Mouse (Mus musculus) mouse trophoblast stem cell (cell line): ENCODE measurements around the gene Trmt6.

Experiments used
- in situ Hi-C, 2 experiments: fragments of 300-500 bp; cut with MseI, MboI; formaldehyde crosslinking; loops; 2 replicates in 1 of 2; 3 replicates in 1 of 2; pipeline ENCODE4 v1.15.1; 2025

Trmt6 gene

GRCm38 (mm10) chr2:132815608-132816314, at the start of gene Trmt6, which contains the start of gene Mcm8:
Gene Trmt6 (minus strand): TSS chr2:132816055.
Gene Mcm8 (plus strand): TSS chr2:132816141.
- in situ Hi-C loops, result no loop called here

GRCm38 (mm10) chr2:132863325-132863724, 47.5 kb upstream of the Trmt6 start:
- in situ Hi-C loops, result no loop called here

DNA sequence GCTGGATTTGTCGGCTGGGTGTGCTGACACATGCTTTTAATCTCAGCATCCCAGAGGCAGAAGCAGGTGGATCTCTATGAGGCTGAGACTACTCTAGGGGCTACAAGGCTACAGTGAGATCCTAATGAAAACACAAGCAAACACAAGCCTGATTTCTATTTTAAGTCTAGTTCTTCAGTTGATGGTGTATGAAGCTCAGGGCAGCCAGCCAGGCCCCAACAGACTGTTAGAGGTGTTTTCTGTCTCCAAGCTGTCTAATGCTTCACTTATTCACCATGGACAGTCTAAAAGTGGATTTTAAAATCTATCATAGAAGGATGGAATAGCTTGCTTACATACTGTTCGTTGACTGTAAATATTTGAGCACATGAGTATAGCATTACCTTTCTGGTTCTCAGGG, 45.6 kb upstream of the Trmt6 start:
- in situ Hi-C loops, result no loop called here

DNA sequence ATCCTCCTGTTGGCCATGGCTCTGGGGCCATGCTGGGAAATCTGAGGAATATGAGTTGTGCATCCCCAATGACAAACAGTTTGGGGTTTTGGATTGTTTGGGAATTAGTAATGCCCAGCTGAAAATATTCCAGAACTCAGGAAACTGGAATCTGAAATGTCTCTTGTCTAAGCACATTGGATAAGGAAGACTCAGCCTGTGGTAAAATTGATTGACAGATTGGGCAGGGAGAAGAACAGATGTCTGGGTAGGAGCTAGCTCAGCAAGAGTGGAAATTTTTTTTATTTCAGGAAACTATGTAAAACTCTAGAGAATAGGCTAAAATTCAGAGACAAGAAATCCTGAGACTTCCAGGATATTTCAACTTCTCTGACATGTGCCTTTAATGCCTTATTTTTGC, 44.6 kb upstream of the Trmt6 start:
- in situ Hi-C loops, result no loop called here

- in situ Hi-C loops, result no loop called here
These were observed 40.5 kb upstream of the Trmt6 start for GRCm38 (mm10) chr2:132856333-132856732.

GRCm38 (mm10) chr2:132853051-132853450, 37.2 kb upstream of the Trmt6 start:
- in situ Hi-C loops, result no loop called here

DNA sequence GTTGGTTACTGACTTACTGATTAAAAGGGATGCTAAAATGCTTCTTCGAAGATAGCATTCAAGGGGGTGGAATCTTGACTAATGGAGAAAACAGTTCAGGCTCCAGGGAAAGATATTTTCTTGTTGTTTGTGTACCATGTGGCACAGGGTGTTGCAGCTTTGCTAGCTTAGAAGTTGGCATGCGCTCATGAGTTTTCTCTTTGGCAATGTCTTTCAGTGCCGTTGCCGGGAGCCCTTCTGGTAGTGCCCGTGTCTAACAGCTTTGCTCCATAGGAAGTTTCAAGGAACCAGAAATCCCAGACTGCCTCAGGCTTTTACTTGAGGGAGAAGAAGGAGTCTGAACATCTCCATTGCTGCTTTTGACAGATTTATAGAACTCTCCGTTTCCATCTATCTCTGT, 33.3 kb upstream of the Trmt6 start:
- in situ Hi-C loops, result loop anchor here in 1 of 2 experiments (10.0 kb wide), 1 partner anchor 56 kb away; no protein-coding TSS in a partner anchor

GRCm38 (mm10) chr2:132848361-132848760, 32.5 kb upstream of the Trmt6 start:
- in situ Hi-C loops, result loop anchor here in 1 of 2 experiments (10.0 kb wide), 1 partner anchor 56 kb away; no protein-coding TSS in a partner anchor

DNA sequence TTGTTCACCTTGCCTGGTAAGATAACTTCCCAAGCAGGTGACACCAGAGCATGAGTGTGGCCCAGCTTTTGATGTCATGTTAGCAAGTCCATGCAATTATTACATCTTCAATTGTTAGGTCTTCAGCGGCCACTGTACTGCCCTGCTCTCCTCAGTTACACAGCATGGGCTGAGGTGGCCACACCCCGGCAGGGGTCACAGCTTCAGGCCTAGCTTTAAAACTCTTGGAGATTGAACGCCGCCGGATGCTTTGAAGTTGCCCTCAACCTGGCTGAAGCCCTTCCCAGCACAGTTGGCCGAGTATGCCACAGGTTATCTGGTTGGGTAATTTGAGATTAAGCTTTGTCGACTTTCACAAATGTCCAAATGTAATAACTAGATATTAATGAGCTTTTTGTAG, 31.7 kb upstream of the Trmt6 start:
- in situ Hi-C loops, result loop anchor here in 1 of 2 experiments (10.0 kb wide), 1 partner anchor 57 kb away; no protein-coding TSS in a partner anchor

GRCm38 (mm10) chr2:132846407-132847358, 30.8 kb upstream of the Trmt6 start, which contains the start of gene Crls1:
Gene Crls1 (plus strand): TSS chr2:132846666.
- in situ Hi-C loops, result loop anchor here in 1 of 2 experiments (10.0 kb wide), 1 partner anchor 58 kb away; no protein-coding TSS in a partner anchor

- in situ Hi-C loops, result loop anchor here in 1 of 2 experiments (10.0 kb wide), 1 partner anchor 64 kb away; no protein-coding TSS in a partner anchor
These were observed 25.2 kb upstream of the Trmt6 start for GRCm38 (mm10) chr2:132841071-132841470.

GRCm38 (mm10) chr2:132802976-132803375, 12.9 kb downstream of the Trmt6 start:
- in situ Hi-C loops, result no loop called here

GRCm38 (mm10) chr2:132794204-132794586, 21.7 kb downstream of the Trmt6 start:
- in situ Hi-C loops, result no loop called here

GRCm38 (mm10) chr2:132793441-132794203, 22.2 kb downstream of the Trmt6 start:
- in situ Hi-C loops, result no loop called here

DNA sequence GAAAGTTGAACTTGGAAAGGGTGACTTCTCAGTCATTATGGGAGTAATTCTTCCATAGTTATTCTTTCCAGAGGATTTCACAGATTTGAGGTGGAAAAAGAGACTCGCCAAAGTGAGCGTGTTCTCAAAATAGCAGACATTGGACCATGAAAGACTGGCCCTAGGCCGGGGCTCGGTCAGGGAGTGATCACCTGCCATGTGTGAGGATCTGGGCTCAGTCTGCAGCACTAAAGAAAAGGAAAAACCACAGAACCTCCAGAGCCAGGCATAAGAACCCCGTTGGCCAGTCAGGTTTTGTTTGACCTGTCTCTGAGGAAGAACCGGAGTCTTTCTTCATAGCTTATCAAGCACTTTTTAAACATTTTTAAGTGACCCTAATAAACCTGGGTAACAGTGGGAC, 31.8 kb downstream of the Trmt6 start:
- in situ Hi-C loops, result no loop called here

- in situ Hi-C loops, result no loop called here
These were observed 34.3 kb downstream of the Trmt6 start for GRCm38 (mm10) chr2:132781439-132782068.

- in situ Hi-C loops, result no loop called here
These were observed 34.9 kb downstream of the Trmt6 start, which contains the start of gene Chgb for GRCm38 (mm10) chr2:132780978-132781377. Gene Chgb (plus strand): TSS chr2:132781278.

- in situ Hi-C loops, result no loop called here
These were observed 45.0 kb downstream of the Trmt6 start for GRCm38 (mm10) chr2:132770822-132771221.

DNA sequence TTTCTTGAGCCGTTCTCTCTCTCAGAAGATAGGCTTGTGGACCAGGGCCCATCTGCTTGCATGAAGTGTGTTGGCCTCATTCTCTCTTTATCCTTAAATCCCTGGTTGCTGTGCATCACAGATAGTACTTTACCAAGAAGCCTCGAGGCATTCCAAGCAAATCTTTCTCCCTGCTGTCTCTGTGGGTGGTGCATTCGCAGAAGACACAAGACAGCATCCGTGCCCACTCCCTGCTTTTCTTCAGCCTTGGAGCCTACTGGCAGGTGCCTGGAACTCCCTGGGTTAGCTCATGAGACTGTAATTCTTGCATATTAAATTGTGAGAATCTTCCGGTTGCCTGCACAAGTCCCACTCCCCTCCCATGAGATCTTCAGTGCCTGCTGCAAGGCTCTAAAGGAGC, 57.9 kb downstream of the Trmt6 start:
- in situ Hi-C loops, result no loop called here
